Mouse (Mus musculus): ENCODE results near the gene Adgrg7. TPM values are rescaled to one million over a fixed set of nuclear protein-coding genes. Genes with fewer than 3 reads are reported as not detected.
A peak's percentile ranks its signal among the peaks of the same experiment; 100 is the strongest.

Gene Adgrg7
- not detected in 2 replicates for polyA plus RNA-seq (2014; fragmentation: Nextera tagmentation; extraction: Ambion mirVana)

GRCm38 (mm10) chr16:56795481-56796139 is at the start of gene Adgrg7:
Gene Adgrg7 (minus strand): TSS chr16:56795855.
- Histone ChIP-seq H3K9ac (no peak within 1 kb of the TSS), H3K27ac (ENCODE audit: low read depth) (no peak within 1 kb of the TSS), H3K9me3 (ENCODE audit: low read depth, low read length) (no peaks in the 10 kb centered on the region), H3K4me3 (ENCODE audit: low read depth, low read length) (no peak within 1 kb of the TSS), H3K4me2 (no peak within 1 kb of the TSS), H3K4me1 (ENCODE audit: insufficient read depth) (no peaks in the 10 kb centered on the region), H3K36me3 (ENCODE audit: insufficient read depth) (no peaks in the 10 kb centered on the region), H3K27me3 (ENCODE audit: insufficient read depth, low read length) (no peaks in the 10 kb centered on the region)
- DNase-seq (no peak), ATAC-seq (ENCODE audit: insufficient read depth) (no peak)
- TF ChIP-seq CTCF (IDR thresholded peaks at IDR 0.05; ENCODE audit: low read depth): no peak
- WGBS: 76% methylated on average over 8 of the region's 8 CpGs

GRCm38 (mm10) chr16:56842988-56843387 is 47.3 kb upstream of the Adgrg7 start:
- ATAC-seq (ENCODE audit: insufficient read depth) (no peak), DNase-seq (no peak)
- no peak for TF ChIP-seq CTCF (IDR thresholded peaks at IDR 0.05; ENCODE audit: low read depth)
- H3K27me3 ChIP-seq (ENCODE audit: insufficient read depth, low read length): no peaks in the 10 kb centered on the region
- no peaks in the 10 kb centered on the region for H3K9me3 ChIP-seq (ENCODE audit: low read depth, low read length)
- H3K27ac ChIP-seq (ENCODE audit: low read depth): no peak overlapping the region
- no peak overlapping the region for H3K4me2 ChIP-seq
- 89% methylated on average over 5 of the region's 5 CpGs for WGBS
- H3K4me3 ChIP-seq (ENCODE audit: low read depth, low read length): no peak overlapping the region
- no peak overlapping the region for H3K9ac ChIP-seq
- H3K36me3 ChIP-seq (ENCODE audit: insufficient read depth): no peaks in the 10 kb centered on the region
- no peaks in the 10 kb centered on the region for H3K4me1 ChIP-seq (ENCODE audit: insufficient read depth)

GRCm38 (mm10) chr16:56833312-56833711 is 37.7 kb upstream of the Adgrg7 start:
- no peaks in the 10 kb centered on the region for H3K4me1 ChIP-seq (ENCODE audit: insufficient read depth)
- no peak overlapping the region for H3K9ac ChIP-seq
- no peak for DNase-seq
- no peak overlapping the region for H3K27ac ChIP-seq (ENCODE audit: low read depth)
- no peak overlapping the region for H3K4me3 ChIP-seq (ENCODE audit: low read depth, low read length)
- no peak for TF ChIP-seq CTCF (IDR thresholded peaks at IDR 0.05; ENCODE audit: low read depth)
- H3K4me2 ChIP-seq: no peak overlapping the region
- no peaks in the 10 kb centered on the region for H3K36me3 ChIP-seq (ENCODE audit: insufficient read depth)
- no peaks in the 10 kb centered on the region for H3K9me3 ChIP-seq (ENCODE audit: low read depth, low read length)
- no peaks in the 10 kb centered on the region for H3K27me3 ChIP-seq (ENCODE audit: insufficient read depth, low read length)
- no peak for ATAC-seq (ENCODE audit: insufficient read depth)
- 87% methylated on average over 1 of the region's 1 CpGs for WGBS

GRCm38 (mm10) chr16:56831986-56832385 is 36.3 kb upstream of the Adgrg7 start:
- H3K27me3 ChIP-seq (ENCODE audit: insufficient read depth, low read length): no peaks in the 10 kb centered on the region
- no peaks in the 10 kb centered on the region for H3K36me3 ChIP-seq (ENCODE audit: insufficient read depth)
- no peak overlapping the region for H3K4me2 ChIP-seq
- H3K9me3 ChIP-seq (ENCODE audit: low read depth, low read length): no peaks in the 10 kb centered on the region
- H3K4me3 ChIP-seq (ENCODE audit: low read depth, low read length): no peak overlapping the region
- DNase-seq (no peak), ATAC-seq (ENCODE audit: insufficient read depth) (no peak)
- H3K4me1 ChIP-seq (ENCODE audit: insufficient read depth): no peaks in the 10 kb centered on the region
- H3K9ac ChIP-seq: no peak overlapping the region
- H3K27ac ChIP-seq (ENCODE audit: low read depth): no peak overlapping the region
- 91% methylated on average over 2 of the region's 2 CpGs for WGBS
- no peak for TF ChIP-seq CTCF (IDR thresholded peaks at IDR 0.05; ENCODE audit: low read depth)

DNA sequence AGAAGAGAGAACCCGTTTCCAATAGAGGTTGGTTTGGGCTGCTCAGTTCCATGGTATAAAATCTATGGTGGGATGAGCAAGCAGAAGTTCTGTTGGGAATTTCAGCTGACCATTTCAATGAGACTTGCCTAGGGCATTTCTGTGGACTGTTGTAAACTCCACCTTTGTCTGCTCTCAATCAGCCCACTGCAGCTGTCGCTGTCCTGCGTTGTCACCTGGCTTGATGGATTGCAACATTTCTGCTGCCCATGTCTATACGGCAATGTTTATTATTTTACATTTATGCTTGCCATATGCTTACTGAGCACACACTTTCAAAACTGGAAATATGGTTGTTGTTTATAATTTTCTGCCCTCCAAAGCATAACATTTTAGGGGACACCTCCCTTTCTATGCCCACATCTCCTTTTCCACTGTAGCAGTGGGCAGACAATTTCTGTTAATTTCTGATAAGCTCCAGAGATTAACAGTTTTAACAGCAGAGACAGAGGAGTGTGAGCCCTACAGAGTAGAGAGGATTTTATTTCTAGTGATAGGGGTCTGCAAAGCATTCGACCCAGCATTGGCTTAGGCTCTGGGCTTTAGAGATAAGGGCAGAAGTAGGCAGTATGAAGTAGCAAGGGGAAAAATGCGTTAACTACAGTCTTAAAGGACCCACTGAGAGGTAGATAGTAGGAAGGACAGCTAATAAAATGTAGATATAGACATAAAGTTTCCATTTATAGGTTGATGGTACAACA is 5.9 kb upstream of the Adgrg7 start:
- no peak for ATAC-seq (ENCODE audit: insufficient read depth)
- TF ChIP-seq CTCF (IDR thresholded peaks at IDR 0.05; ENCODE audit: low read depth): no peak
- 31% methylated on average over 6 of the region's 6 CpGs for WGBS
- DNase-seq: no peak
- Histone ChIP-seq H3K9me3 (ENCODE audit: low read depth, low read length) (no peaks in the 10 kb centered on the region), H3K4me1 (ENCODE audit: insufficient read depth) (no peaks in the 10 kb centered on the region), H3K27me3 (ENCODE audit: insufficient read depth, low read length) (no peaks in the 10 kb centered on the region), H3K36me3 (ENCODE audit: insufficient read depth) (no peaks in the 10 kb centered on the region), H3K27ac (ENCODE audit: low read depth) (no peak overlapping the region), H3K9ac (no peak overlapping the region), H3K4me3 (ENCODE audit: low read depth, low read length) (no peak overlapping the region), H3K4me2 (no peak overlapping the region)

- no peak overlapping the region for H3K4me3 ChIP-seq (ENCODE audit: low read depth, low read length)
- no peak overlapping the region for H3K27ac ChIP-seq (ENCODE audit: low read depth)
- H3K4me1 ChIP-seq (ENCODE audit: insufficient read depth): no peaks in the 10 kb centered on the region
- DNase-seq (peak; percentile 7), ATAC-seq (ENCODE audit: insufficient read depth) (0 out of 2 replicates have a peak, but pooled peaks have one; percentile 31)
- no peaks in the 10 kb centered on the region for H3K36me3 ChIP-seq (ENCODE audit: insufficient read depth)
- H3K27me3 ChIP-seq (ENCODE audit: insufficient read depth, low read length): no peaks in the 10 kb centered on the region
- no peaks in the 10 kb centered on the region for H3K9me3 ChIP-seq (ENCODE audit: low read depth, low read length)
- H3K9ac ChIP-seq: no peak overlapping the region
- H3K4me2 ChIP-seq: no peak overlapping the region
- WGBS: 63% methylated on average over 7 of the region's 7 CpGs
- no peak for TF ChIP-seq CTCF (IDR thresholded peaks at IDR 0.05; ENCODE audit: low read depth)
These were observed 5.3 kb upstream of the Adgrg7 start for GRCm38 (mm10) chr16:56800946-56801345.

- DNase-seq (peak; percentile 70), ATAC-seq (ENCODE audit: insufficient read depth) (no peak)
- H3K9me3 ChIP-seq (ENCODE audit: low read depth, low read length): no peaks in the 10 kb centered on the region
- WGBS: 39% methylated on average over 2 of the region's 2 CpGs
- H3K4me3 ChIP-seq (ENCODE audit: low read depth, low read length): no peak overlapping the region
- no peaks in the 10 kb centered on the region for H3K36me3 ChIP-seq (ENCODE audit: insufficient read depth)
- H3K9ac ChIP-seq: no peak overlapping the region
- H3K27me3 ChIP-seq (ENCODE audit: insufficient read depth, low read length): no peaks in the 10 kb centered on the region
- H3K4me2 ChIP-seq: no peak overlapping the region
- H3K4me1 ChIP-seq (ENCODE audit: insufficient read depth): no peaks in the 10 kb centered on the region
- TF ChIP-seq CTCF (IDR thresholded peaks at IDR 0.05; ENCODE audit: low read depth): peak; percentile 66
- H3K27ac ChIP-seq (ENCODE audit: low read depth): no peak overlapping the region
These were observed 4.8 kb upstream of the Adgrg7 start for GRCm38 (mm10) chr16:56800469-56800868.

All from lung, embryonic 14.5 days (tissue).